Mouse (Mus musculus) telencephalon, adult 2 months (tissue): Measurements from ENCODE around the gene Gpr161.
A peak's percentile ranks its signal among the peaks of the same experiment; 100 is the strongest.

Source experiments
- DNase-seq: peaks from one replicate; pipeline ENCODE4 v3.0.0-alpha.2; 2011; ENCODE audit warnings: low read depth, low spot score

Gpr161 gene

GRCm38 (mm10) chr1:165295489-165295888, at the start of gene Gpr161:
Gene Gpr161 (plus strand): TSS chr1:165295789.
- DNase-seq: no peak

GRCm38 (mm10) chr1:165246587-165246986, 49.0 kb upstream of the Gpr161 start:
- no peak for DNase-seq

GRCm38 (mm10) chr1:165247085-165247484, 48.5 kb upstream of the Gpr161 start:
- no peak for DNase-seq

- no peak for DNase-seq
Measured at GRCm38 (mm10) chr1:165247788-165248187, 47.8 kb upstream of the Gpr161 start.

GRCm38 (mm10) chr1:165248842-165249241, 46.7 kb upstream of the Gpr161 start:
- no peak for DNase-seq

GRCm38 (mm10) chr1:165250546-165250945, 45.0 kb upstream of the Gpr161 start:
- DNase-seq: no peak

- DNase-seq: no peak
Measured at GRCm38 (mm10) chr1:165252027-165252671, 43.4 kb upstream of the Gpr161 start.

- DNase-seq: no peak
Measured at GRCm38 (mm10) chr1:165274946-165275345, 20.6 kb upstream of the Gpr161 start.

- DNase-seq: no peak
Measured at GRCm38 (mm10) chr1:165280741-165281140, 14.8 kb upstream of the Gpr161 start.

- no peak for DNase-seq
Measured at GRCm38 (mm10) chr1:165281351-165282221, 14.0 kb upstream of the Gpr161 start.

- DNase-seq: no peak
Measured at GRCm38 (mm10) chr1:165282222-165282966, 13.2 kb upstream of the Gpr161 start.

- DNase-seq: no peak
Measured at GRCm38 (mm10) chr1:165282967-165283345, 12.6 kb upstream of the Gpr161 start.

- DNase-seq: no peak
Measured at GRCm38 (mm10) chr1:165284096-165284495, 11.5 kb upstream of the Gpr161 start.

GRCm38 (mm10) chr1:165288165-165288564, 7.4 kb upstream of the Gpr161 start:
- DNase-seq: no peak

- DNase-seq: no peak
Measured at GRCm38 (mm10) chr1:165289831-165290230, 5.8 kb upstream of the Gpr161 start.

- DNase-seq: no peak
Measured at GRCm38 (mm10) chr1:165291606-165292005, 4.0 kb upstream of the Gpr161 start.

GRCm38 (mm10) chr1:165301108-165301507, 5.5 kb downstream of the Gpr161 start:
- no peak for DNase-seq

GRCm38 (mm10) chr1:165301567-165301966, 6.0 kb downstream of the Gpr161 start:
- DNase-seq: no peak

- DNase-seq: no peak
Measured at GRCm38 (mm10) chr1:165302455-165303208, 7.0 kb downstream of the Gpr161 start.

GRCm38 (mm10) chr1:165303209-165303608, 7.6 kb downstream of the Gpr161 start:
- no peak for DNase-seq

- DNase-seq: peak; percentile 68
Measured at GRCm38 (mm10) chr1:165304341-165304740, 8.8 kb downstream of the Gpr161 start.
